Mouse (Mus musculus): Measurements from ENCODE around the gene Syt11. TPM values are rescaled to one million over a fixed set of nuclear protein-coding genes. Genes with fewer than 3 reads are reported as not detected.
"Not testable (repeated sequence)": the region's sequence is repeated elsewhere in the genome, so short reads cannot be mapped to it uniquely, and the experiment has no call there.

The Syt11 gene
- 5.6 and 7.2 TPM in 2 replicates for polyA plus RNA-seq (2012; rRNA removed)

DNA sequence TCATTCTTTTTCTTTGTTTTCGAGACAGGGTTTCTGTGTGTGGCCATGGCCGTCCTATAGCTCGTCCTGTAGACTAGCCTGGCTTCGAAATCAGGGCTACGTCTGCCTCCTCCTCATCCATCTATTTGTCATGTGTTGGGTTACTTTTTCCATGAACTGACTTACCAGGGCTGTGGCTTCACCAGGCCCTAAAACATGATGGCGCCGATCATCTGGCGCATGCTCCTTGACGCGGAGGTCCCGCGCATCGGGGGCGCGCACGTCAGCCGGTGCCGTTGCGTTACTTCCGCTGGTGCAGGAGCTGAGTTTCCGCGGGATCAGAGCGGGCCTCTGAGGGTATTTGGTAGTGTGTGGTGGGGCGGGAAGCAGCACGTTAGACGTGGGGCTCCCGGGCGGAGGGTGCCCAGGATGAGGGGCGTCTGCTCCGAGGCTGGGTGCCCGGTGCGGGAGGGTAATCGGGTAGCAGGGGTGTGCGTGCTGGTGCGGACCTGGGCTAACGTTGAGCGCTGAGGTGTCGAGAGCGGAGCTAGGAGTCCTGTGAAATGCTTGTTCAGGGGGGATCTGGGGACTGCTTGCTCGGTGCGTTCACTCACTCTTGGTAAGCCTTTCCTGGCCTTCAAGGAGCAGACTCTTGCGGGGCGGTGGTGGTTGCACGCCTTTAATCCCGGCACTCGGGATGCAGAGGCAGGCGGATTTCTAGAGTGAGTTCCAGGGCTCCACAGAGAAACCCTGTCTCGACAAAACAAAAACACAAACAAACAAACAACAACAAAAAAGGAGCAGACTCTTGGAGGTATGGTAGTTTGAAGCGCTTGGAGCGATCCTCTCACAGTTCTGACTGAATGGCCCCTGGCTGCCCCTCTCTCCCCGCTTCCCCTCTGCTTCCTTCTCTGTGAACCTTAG, at the start of gene Syt11:
Gene Syt11 (minus strand): TSS at position 226 of the 903 bp plus-strand sequence.
- DNase-seq (ENCODE audit: low read depth): not testable (repeated sequence)

DNA sequence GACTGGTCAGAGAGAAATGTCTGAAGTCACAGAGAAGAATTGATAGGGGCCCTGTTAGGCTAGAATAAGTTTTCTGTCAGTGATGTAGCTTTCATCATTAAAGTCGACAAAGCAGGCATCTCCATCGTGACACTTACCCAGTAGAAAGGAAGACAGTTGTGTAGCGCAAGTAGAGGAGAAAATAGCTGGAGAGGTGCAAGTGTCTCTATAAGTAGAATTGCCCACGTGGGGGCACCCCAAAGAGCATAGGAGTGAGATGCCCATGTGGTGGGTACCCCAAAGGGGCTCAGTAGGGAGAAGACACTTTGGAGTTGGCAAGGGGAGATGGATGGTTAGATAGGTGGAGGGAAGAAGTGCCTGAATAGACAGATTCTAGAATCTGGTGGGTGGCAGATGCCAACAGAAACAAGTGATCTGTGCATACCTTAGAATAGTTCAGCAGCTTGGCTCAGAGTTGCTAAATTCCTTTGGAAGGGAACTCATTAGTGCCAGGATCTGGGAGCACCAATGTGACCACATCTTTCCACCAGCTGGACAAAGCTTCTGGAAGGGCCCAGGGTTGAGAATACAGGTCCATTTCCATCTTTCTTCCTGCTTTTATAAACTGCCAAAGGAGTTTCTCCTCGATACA, 29.1 kb upstream of the Syt11 start:
- no peak for DNase-seq (ENCODE audit: low read depth)

DNA sequence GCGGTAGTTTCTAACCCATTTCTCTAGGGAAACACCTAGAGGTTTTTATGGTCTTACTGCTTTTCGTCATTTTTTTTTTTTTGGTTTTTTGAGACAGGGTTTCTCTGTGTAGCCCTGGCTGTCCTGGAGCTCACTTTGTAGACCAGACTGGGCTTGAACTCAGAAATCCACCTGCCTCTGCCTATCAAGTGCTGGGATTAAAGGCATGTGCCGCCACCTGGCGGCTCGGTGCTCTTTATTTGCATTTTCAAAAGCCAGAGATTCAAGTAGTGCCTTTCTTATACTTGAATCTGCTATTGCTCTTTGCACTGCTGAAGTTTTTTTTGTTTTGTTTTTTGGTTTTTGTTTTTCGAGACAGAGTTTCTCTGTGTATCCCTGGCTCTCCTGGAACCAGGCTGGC, 22.5 kb upstream of the Syt11 start:
- not testable (repeated sequence) for DNase-seq (ENCODE audit: low read depth)

DNA sequence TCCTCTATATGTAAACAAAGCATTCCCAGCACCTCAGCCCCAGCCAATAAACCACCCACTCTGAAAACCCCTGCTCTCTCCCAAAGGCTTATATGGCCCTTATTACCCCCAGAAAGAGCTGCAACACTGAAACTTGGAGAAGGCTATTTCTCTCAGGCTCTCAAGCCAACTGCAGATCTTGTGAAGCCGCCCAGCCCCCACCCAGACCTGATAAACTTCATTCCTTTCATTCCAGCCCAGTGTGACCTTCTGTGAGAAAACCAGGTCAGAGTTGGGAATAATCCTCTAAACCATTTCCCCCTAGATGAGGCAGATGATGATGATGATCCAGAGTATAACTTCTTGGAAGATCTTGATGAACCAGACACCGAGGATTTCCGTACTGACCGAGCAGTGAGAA, 13.1 kb upstream of the Syt11 start:
- DNase-seq (ENCODE audit: low read depth): not testable (repeated sequence)

DNA sequence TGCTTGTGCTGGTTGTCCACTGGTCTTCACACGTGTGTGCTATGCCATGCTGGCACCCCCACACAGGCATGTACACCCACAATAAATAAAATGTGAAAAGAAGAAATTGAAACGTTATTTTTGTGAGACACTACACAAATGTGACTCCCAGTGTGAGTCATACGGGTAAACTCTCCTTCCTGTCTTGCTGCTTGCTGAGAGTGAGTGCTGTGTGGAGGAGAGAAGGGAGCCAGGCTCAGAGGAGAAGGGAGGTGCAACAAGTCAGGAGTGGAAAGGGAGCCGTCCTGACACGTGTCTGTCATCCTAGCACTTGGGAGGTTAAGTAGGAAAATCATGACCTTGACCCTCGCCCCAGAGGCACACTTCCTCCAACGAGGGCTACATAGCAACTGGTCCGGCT, 11.8 kb upstream of the Syt11 start:
- DNase-seq (ENCODE audit: low read depth): not testable (repeated sequence)

DNA sequence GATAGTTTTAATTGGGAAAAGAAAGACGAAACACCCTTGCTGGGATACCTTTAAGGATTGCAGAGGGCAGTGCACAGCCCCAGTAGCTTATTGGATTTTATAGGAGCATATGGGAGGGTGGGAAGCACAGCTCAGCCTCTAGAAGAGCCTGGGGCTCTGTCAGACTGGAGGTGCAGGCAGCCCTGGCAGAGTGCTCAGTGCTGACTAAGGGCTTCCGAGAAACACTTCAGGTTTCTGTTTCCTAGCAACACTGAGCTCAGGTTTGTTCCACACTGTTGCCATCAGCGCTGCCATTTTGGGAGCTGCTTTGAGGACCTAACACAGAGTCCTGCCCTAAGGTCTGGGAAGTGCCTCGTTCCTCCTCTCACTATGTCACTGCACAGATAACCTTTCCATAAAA, 11.4 kb upstream of the Syt11 start:
- not testable (repeated sequence) for DNase-seq (ENCODE audit: low read depth)

DNA sequence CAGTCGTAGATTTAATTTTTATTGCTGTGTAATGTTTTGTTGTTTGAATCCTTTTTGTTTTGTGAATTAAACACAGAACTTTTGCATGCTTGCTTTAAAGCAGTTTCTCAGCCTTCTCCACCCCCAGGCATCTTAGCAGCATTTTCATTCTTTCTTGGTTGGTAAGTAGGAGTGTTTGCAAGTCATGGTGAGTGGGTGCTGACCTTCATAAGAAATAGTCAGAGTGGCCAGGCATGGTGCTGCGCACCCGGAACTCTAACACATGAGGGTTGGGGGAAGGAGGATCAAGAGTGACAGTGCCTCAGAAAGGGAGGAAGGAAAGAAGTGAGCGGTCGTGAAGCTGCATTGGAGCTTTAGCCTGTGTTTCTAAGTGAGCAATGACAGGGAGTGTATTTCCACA, 9.9 kb upstream of the Syt11 start:
- no peak for DNase-seq (ENCODE audit: low read depth)

DNA sequence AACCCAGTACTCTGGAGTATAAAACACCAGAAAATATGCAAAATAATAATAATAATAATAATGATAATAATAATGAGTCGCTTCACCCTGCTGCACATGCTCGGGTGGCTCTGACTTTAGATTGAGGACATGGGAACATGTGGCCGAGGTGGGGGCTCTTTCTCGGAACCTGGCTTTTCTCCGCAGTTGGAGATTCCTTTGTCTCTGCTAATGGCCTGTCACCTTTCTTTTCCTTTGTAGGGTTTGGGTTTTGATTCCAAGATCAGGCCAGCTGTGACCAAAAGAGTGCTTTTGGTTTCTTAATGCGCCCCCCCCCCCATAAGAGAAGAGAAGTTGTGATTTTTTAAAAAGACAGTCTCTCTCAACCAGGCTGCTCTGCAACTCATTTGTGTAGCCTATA, 1.8 kb downstream of the Syt11 start:
- not testable (repeated sequence) for DNase-seq (ENCODE audit: low read depth)

DNA sequence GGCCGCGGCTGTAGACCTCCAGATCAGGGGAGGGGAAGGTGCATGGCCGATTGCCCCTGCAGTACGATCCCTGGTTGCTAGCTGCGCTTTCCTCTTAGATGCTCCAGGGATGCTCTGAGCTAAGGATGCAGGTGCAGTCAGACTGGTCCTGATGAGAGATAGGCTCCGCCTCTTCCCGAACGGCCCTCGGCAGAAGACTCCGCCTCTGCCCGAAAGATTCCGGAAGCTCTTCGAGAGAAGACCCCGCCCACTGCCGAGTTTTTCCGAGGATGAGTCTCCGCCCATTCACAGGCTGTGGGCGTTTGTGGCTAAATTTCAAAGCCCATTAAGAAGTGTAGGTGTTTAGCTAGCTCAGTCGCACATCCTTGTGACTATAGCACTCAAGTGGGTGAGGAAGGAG, 2.6 kb downstream of the Syt11 start:
- not testable (repeated sequence) for DNase-seq (ENCODE audit: low read depth)

DNA sequence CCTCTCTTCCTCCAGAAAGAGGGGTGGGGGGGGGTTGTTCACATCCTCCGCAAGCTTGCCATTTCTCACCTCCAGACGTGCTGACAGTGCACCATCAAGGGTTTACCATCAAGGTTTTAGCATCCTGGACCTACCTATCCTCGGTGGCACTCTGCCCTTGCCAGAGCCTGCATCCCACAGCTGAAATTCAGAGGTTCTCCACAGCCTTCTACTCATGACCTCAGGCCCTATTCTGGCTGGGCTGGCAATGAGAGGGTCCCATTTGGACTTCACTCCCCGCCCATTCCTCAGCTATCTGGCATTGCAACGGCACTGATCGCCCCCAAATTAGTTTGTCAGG, 3.1 kb downstream of the Syt11 start:
- DNase-seq (ENCODE audit: low read depth): not testable (repeated sequence)

DNA sequence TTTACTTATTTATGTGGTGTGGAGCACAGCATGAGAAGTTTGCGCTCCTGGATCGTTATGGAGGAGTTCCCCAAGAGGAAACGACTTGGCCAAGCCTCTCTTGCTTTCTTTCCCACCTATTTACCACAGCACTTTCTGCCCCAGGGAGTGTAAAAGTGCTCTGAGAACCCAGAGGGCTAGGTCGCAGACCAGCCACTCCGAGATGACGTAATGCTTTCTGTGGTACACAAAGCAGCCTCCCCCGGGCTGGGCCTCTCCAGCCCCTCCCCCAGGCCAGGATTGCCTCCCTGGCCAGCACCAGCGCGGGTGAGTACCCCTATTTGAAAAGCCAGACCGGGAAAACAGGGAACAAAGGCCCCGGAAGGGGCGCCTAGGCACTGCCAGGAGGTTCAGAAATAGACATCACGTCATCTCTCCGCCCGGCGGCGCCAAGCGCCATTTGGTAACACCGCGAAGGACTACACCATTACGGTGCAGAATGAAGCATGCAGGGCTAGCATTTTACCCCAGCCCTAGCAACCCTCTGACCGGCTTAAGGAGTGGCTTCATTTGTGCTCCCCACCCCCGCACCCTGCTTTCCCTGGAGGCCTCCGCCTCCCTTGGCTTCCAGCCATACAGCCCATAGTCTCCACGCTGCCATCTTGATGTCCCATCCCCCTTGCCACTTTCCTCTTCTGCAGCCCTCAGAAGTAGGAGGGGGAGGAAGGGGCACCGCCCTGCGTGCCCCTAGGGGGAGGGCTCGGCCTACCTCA, 3.6 kb downstream of the Syt11 start:
- not testable (repeated sequence) for DNase-seq (ENCODE audit: low read depth)

DNA sequence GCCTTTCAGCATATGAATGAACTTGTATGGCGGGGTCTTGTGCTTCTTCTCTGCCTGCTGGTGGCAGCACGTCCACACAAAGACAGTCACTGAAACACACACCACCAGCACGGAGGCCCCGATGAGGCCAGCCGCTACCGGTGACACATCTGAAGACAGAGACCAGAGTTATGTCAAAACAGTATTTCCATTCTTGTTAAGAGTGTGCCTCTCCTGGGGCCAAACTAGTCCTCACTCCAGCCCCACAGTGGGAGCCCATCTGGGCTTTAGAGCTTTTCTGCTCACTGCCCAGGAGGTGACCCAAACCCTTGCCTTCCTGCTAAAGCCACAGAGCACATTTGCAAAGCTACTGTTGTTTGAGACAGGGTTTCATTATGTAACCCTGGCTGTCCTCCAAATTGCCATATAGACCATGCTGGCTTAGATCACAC, 12.5 kb downstream of the Syt11 start:
- no peak for DNase-seq (ENCODE audit: low read depth)

DNA sequence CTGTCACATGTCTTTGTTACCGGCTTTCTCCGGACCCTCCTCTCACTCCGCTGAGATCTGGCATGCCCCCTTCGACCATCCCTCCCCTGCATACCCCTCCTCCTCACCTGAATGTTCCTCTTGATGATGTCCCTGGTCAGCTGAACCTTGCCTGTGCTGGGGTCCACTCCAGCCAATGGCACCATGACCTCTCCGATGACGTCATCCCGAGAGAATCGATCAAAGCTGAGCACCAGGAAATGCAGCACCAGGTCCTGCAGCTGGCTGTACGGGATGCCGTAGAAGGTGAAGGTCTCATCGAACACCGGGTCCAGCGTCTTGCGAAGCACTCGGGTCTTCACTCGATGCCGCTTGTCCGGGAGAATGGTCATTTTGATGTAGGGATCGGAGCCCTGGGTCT, 13.3 kb downstream of the Syt11 start:
- no peak for DNase-seq (ENCODE audit: low read depth)

DNA sequence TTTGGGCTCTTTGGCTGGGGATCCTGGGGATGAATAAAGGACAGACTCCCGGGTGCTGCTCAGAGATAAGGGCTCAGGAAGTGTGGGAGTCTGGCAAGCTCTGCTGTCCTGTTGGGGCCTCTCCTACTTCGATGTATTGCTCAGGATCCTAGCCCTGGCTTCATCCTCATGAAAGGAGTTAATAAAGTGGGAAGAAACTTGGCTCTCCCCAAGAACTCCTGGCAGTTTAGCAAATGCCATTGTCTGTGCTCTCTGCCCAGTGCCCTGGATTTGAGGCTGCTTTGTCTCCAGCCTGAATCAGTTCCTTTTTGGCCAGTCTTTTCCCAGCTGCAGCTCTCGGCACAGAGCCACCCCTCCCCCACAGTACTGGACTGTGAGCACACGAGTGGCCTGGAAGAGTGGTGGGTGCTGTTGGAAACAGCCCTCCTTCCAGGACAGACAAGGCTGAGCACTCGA, 16.9 kb downstream of the Syt11 start:
- no peak for DNase-seq (ENCODE audit: low read depth)

DNA sequence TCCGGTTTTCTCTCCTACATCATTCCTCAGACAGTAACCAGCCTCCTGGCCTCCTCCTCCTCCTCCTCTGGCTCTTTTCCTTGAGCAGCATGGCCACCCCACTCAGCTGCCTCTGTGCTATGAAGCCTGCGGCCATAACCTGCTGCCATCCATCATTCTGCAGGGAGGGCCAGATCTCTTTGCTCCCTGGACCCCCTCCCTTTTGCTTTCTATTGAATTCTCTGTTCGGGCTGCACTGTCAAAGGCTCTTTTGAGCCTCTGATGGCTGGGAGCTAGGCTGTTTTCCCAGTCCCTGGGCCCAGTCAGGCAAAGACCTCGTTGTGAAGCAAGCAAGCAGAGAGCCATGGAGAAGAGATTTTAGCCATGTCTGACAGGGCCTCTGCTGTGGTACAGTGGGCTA, 18.7 kb downstream of the Syt11 start:
- DNase-seq (ENCODE audit: low read depth): no peak

DNA sequence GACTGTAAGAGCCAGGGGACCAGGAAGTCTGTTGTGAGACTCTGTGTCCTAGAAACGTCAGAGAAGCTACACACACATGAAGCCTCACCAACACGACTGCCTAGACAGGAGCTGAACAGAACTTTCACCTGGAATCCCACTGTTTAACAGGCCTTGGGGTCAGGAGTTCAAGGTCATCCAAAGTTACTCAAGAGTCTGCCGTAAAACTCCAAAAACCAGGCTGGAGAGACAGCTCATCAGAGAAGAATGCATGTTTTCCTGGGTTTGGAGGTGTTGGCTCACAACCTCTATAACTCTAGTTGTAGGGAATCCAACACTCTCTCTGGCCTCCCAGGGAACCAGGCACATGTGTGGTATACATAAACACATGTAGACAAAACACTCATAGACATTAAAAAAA, 19.4 kb downstream of the Syt11 start:
- no peak for DNase-seq (ENCODE audit: low read depth)

DNA sequence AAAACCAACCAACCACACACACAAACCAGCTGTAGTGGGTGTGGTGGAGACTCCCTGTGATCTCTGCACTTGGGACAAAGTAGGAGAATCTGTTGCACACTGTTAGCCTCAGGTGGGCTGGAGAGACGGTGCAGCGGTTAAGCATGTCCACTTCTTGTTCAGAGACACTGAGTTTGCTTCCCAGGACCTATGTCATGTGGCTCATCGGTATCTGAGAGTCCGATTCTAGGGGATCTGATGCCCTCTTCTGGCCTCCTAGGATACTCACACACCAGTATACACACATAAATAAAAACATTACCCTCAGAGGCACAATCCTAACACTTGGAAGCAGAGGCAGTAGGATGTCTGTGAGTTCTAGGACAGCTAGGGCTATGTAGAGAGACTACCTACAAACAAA, 20.7 kb downstream of the Syt11 start:
- no peak for DNase-seq (ENCODE audit: low read depth)

DNA sequence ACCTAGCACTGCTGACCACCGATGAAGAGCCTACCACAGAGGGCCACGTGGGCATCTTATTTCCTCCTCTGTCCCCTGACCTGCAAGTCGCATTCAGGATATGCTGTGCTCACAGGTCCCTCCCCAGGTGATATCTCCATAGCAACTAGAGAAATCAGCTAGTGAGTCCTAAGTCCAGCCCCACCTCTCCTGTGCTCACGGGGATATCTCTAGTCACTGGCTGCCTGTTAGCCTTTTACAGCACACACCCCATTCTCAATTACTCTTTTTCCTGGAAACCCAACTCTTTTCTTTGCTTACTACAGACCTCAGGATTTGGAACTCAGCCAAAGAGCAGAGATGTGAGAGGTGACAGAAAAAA, 28.1 kb downstream of the Syt11 start:
- no peak for DNase-seq (ENCODE audit: low read depth)

DNA sequence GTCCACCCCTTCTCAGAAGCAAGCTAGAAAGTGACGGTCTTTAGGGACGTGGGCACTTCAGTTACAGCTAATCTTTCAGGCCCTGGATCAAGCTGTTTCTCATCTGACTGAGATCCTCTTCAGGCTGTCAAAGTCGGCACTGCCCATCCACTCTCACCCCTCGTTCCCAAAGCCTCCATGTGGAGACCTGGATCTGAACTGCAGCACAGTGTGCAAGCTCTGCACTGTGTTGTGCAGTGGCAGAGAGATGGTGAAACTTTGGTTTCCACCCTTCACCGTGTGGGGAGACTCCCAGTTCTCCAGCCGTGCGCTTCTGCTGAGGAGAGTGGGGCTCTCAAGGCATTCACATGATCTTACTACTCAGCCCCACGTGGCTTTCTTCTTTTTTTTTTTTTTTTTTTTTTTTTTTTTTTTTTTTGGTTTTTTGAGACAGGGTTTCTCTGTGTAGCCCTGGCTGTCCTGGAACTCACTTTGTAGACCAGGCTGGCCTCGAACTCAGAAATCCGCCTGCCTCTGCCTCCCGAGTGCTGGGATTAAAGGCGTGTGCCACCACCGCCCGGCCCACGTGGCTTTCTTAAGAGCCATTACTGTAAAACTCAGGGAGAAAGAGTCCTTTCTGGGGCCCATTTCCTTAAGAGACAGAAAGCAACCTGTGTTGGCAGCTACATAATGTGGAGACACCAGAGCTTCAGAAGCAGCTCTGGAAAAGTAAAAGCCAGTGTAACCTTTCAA, 28.7 kb downstream of the Syt11 start:
- DNase-seq (ENCODE audit: low read depth): no peak

DNA sequence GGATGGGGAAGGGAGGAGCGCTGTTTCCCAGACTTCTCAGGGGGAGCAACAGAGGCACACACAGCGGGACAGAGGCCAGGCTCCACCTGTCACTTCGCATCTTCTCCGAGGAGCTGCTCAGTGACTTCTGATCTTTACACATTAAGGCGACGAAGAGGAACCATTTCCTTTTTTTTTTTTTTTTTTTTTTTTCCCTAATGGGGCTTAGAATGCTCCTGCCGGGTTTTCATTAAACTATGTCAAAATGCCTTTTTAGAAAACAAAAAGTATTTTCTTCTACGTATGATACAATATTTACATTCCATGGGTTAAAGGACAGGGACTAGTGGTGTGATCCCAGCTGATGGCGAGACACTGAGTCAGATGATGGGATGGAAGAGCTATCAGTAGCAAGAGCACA, 29.4 kb downstream of the Syt11 start:
- DNase-seq (ENCODE audit: low read depth): no peak

DNA sequence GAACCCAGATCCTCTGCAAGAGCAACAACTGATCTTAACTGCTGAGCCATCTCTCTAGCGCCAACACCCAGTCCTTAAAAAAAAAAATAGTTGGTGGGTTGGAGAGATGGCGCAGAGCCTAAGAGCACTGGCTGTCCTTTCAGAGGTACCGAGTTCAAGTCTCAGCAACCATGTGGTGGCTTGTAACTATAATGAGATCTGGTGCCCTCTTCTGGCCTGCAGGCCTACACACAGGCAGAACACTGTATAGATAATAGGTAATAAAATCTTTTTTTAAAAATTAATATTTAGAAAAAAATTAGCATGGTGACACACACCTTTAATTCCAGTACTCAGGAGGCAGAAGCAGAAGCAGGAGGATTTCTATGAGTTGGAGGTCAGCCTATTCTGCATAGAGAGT, 34.8 kb downstream of the Syt11 start:
- DNase-seq (ENCODE audit: low read depth): no peak

DNA sequence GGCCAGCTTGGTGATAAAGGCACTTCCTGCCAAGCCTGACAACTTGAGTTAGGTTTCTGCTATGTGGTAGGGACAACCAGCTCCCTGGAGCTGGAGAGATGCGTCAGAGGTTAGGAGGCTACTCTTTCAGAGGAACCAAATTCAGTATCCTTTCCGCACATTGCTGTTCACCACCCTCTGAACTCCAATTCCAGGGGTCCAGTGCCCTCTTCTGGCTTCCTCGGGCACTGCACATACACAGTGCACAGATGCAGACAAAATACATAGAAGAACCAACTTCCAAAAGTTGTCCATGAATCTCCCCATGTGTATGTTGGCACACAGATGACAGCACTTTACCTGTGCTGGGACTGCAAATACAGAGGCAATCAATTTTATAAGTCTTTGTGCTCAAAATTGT, 36.3 kb downstream of the Syt11 start:
- DNase-seq (ENCODE audit: low read depth): no peak

Measured in gonadal fat pad, adult 2 months (tissue).